Mouse (Mus musculus): Measurements from ENCODE around the gene Zfp334.

The Zfp334 gene

DNA sequence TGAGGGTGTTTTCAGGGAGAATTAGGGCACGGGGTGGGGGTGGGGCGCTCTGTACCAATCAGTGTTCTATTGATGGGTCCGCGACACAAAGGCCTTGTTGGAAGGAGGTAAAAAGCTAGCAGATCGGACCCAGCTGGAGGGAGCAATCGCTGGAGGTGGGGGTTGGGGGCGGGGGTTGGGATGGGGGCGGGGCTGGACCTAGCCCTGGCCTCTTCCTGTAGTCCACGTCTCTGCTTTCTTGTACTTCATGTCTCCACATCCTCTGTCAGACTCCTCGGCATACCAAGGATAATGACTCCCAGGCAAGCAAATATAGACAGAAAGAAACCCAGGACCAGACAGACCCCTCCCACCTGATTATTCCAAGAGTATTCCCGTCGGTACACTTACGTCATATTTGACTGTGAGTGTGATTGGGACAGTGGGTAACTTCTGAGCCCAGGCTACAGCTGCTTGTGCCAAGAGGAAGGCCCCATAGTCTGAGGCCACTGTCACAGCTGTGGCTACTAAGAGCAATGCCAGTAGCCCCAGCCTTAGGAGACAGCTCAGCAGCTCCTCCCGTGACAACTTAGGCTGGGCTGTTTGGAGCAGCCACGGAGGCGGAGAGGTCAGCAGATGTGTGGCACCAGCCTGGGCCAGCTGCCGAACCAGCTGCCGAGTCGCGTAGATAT is 8.9 kb upstream of the Zfp334 start:
- Histone ChIP-seq H3K36me3 (ENCODE audit: control insufficient read depth, insufficient read depth, low read length, poor library complexity, severe bottlenecking) (no peaks in the 10 kb centered on the region), H3K27me3 (ENCODE audit: control insufficient read depth, insufficient read depth, low read length, poor library complexity, severe bottlenecking) (no peaks in the 10 kb centered on the region)
- DNase-seq (ENCODE audit: low read depth, low spot score) = no peak

DNA sequence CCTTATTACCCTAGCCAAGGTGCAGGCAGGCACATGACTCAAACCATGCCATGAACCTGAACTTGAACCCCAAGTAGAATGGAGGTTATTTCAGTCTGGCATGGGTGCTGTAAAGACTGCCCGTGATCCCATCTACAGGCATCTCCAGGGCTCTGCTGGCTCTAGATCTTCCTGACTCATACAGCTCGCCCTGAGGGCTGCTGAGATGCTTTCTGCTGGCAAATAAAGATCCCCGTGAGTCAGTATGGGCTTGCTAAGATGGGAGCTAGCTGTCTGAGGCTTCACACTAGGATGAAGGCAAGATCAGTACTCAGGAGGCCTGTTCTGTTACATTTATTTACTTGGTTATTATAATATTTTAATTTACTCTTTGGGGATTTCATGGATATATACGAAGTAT is 4.1 kb upstream of the Zfp334 start:
- H3K36me3 ChIP-seq (ENCODE audit: control insufficient read depth, insufficient read depth, low read length, poor library complexity, severe bottlenecking) = no peaks in the 10 kb centered on the region
- no peak for DNase-seq (ENCODE audit: low read depth, low spot score)
- no peaks in the 10 kb centered on the region for H3K27me3 ChIP-seq (ENCODE audit: control insufficient read depth, insufficient read depth, low read length, poor library complexity, severe bottlenecking)

DNA sequence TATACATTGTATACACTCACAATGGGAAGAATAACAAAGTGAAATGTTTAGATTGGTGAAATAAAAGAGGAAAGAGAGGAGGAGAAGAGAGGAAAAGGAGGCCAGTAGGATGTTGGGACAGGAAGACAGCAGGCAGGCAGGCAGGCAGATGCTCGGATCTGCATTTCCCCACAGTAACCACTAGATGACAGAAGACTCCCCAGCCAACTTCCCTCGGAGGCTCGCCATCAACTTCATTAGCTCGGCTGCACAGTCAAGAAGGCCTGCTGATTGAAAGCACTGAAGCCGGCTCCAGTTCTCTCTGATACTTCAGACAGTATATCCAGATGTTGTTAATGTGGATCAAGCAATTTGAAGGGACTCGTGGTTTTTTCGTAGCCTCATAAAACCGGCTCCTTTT is 3.5 kb upstream of the Zfp334 start:
- H3K36me3 ChIP-seq (ENCODE audit: control insufficient read depth, insufficient read depth, low read length, poor library complexity, severe bottlenecking) = no peaks in the 10 kb centered on the region
- peak; percentile 22 for DNase-seq (ENCODE audit: low read depth, low spot score)
- no peaks in the 10 kb centered on the region for H3K27me3 ChIP-seq (ENCODE audit: control insufficient read depth, insufficient read depth, low read length, poor library complexity, severe bottlenecking)

DNA sequence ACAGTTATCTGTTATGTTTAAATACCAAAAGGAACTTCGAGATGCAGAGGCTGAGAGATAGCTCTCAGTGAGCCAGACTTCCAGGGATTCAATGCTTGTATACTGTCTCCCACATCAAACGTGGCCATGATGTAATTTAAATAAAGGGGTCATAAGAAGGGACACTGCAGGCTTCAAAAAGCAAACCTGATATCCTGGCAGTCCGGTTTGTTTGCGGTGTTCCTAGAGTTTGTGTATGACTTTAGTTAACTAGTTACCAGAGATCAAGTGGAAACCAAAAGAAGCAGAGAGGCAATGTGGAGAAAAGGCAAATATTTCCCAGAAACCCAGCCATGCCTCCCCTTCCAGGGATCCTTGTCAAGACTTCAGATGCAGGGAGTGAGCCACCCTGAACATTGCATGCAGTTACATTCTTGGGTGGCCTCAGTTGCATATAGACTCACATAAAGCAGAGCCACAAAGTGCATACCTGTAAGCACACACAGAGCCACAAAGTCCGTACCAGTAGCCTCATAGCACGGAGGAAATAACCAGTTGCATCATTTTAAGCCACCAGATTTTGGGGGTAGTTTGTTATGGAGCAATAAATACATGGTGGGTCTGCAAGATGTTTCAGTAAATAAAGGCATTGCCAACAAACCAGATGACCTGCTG is 1.4 kb upstream of the Zfp334 start:
- no peaks in the 10 kb centered on the region for H3K36me3 ChIP-seq (ENCODE audit: control insufficient read depth, insufficient read depth, low read length, poor library complexity, severe bottlenecking)
- no peak for DNase-seq (ENCODE audit: low read depth, low spot score)
- H3K27me3 ChIP-seq (ENCODE audit: control insufficient read depth, insufficient read depth, low read length, poor library complexity, severe bottlenecking) = no peaks in the 10 kb centered on the region

DNA sequence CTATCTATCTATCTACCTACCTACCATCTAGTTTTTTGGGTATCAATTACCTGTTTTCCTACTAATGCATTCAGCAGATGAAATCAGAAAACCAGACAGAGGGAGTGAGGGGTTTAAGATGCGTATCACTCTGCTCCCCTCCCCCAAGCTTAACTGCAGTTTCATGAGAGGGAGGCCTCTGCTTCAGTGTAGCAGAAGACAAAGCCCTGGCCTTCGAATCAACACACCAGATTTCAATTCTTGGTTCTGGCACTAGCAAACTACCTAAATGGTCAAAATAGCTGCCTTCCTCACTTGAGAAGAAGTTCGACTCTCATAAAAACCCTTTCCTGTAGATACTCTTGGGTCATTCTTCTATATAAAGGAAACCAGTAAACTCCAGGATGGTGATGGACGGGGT is 689 bp downstream of the Zfp334 start:
- DNase-seq (ENCODE audit: low read depth, low spot score) = no peak
- no peaks in the 10 kb centered on the region for H3K36me3 ChIP-seq (ENCODE audit: control insufficient read depth, insufficient read depth, low read length, poor library complexity, severe bottlenecking)

DNA sequence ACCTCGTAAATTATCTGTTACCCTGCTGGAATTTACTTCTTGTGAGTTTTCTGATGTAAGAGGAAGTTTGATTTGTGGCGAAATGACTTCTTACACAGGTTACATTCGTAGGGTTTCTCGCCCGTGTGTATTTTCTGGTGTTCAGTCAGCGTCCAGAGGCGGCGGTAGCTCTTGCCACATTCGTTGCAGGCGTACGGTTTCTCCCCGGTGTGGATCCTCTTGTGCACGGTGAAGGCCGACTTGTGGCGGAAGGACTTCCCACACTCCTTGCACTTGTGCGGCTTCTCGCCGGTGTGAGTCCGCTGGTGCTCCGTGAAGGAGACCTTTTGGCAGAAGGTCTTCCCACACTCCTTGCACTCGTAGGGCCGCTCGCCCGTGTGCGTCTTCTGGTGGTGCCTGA is 8.0 kb downstream of the Zfp334 start:
- no peaks in the 10 kb centered on the region for H3K27me3 ChIP-seq (ENCODE audit: control insufficient read depth, insufficient read depth, low read length, poor library complexity, severe bottlenecking)
- no peak for DNase-seq (ENCODE audit: low read depth, low spot score)
- H3K36me3 ChIP-seq (ENCODE audit: control insufficient read depth, insufficient read depth, low read length, poor library complexity, severe bottlenecking) = no peaks in the 10 kb centered on the region

More for the DNA sequence above, 689 bp downstream of the Zfp334 start:
- no peaks in the 10 kb centered on the region for H3K27me3 ChIP-seq (ENCODE audit: control insufficient read depth, insufficient read depth, low read length, poor library complexity, severe bottlenecking)

DNA sequence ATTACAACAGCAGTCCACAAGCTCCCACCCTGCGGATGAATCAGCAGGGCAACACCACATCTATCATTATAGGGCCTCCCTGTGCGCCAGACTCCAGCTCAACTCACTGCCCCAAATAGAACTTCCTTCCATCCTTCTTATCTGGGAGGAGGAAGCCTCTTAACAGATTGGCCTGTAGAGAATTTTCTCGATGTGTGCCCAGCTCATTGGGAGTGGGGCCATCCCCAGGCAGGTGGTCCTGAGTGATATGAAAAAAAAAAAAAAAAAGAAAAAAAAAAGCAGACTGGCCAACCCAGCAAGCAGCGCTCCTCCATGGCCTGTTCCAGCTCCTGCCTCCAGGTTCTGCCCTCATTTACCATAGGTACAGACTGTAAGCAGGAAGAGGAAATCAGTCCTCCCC is 12.1 kb downstream of the Zfp334 start:
- no peaks in the 10 kb centered on the region for H3K27me3 ChIP-seq (ENCODE audit: control insufficient read depth, insufficient read depth, low read length, poor library complexity, severe bottlenecking)
- DNase-seq (ENCODE audit: low read depth, low spot score) = no peak

DNA sequence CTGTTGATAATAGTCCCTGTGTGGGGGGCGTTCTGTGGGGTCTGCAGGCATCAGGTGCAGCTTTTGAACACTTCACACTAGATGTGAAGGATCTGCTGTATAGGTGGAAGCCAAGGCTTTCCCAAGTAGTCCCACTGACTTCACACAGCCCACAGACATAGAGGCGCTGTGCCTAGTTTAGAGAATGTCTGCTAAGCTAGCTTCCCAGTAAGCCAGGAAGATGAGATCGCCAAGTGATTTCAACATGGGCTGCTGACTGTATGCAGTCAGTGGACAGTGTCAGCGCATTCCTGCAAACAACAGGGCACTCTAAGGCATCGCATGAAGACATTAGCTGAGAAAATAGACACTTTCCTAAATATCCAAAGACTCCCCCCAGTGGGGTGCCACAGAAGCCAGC is 12.6 kb downstream of the Zfp334 start:
- no peak for DNase-seq (ENCODE audit: low read depth, low spot score)
- no peaks in the 10 kb centered on the region for H3K27me3 ChIP-seq (ENCODE audit: control insufficient read depth, insufficient read depth, low read length, poor library complexity, severe bottlenecking)
- no peaks in the 10 kb centered on the region for H3K36me3 ChIP-seq (ENCODE audit: control insufficient read depth, insufficient read depth, low read length, poor library complexity, severe bottlenecking)

More for the DNA sequence above, 12.1 kb downstream of the Zfp334 start:
- H3K36me3 ChIP-seq (ENCODE audit: control insufficient read depth, insufficient read depth, low read length, poor library complexity, severe bottlenecking) = no peaks in the 10 kb centered on the region

DNA sequence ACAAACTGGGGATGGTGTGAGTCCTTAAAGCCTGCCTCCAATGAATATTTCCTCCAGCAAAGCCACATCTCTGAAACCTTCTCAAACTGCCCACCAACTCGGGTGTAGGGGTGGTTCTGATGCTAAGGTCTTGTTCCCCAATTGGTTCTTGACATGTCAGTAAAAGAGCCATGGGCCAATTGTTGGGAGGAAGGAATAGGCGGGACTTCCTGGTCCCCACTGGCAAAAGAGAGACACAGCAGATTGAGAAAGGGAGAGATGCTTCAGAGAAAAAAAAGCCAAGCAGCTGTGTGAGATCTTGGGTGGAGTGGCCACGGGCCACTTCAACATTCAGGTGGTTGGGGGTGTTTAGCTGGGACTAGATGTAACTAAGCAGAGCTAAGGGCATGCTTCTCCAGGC is 17.0 kb downstream of the Zfp334 start:
- no peak for DNase-seq (ENCODE audit: low read depth, low spot score)
- Histone ChIP-seq H3K27me3 (ENCODE audit: control insufficient read depth, insufficient read depth, low read length, poor library complexity, severe bottlenecking) (no peaks in the 10 kb centered on the region), H3K36me3 (ENCODE audit: control insufficient read depth, insufficient read depth, low read length, poor library complexity, severe bottlenecking) (no peaks in the 10 kb centered on the region)

DNA sequence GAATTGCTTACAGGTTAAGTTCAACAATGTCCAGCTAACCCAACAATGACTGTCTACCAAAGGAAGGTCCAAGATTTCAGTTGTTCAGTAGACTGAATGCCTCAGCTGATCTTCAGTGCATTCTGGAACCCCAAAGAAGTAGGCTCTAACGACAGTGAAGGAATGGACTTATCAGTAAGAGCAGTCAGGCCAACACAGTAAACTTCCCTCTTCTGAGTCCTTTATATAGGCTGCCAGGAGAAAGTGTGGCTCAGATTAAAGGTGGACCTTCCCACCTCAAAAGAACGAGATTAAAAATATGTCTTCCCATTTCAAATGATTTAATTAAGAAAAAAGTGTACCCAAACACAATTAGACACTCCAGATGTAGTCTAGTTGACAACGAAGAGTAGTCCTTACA is 17.7 kb downstream of the Zfp334 start:
- H3K36me3 ChIP-seq (ENCODE audit: control insufficient read depth, insufficient read depth, low read length, poor library complexity, severe bottlenecking) = no peaks in the 10 kb centered on the region
- DNase-seq (ENCODE audit: low read depth, low spot score) = no peak
- H3K27me3 ChIP-seq (ENCODE audit: control insufficient read depth, insufficient read depth, low read length, poor library complexity, severe bottlenecking) = no peaks in the 10 kb centered on the region

DNA sequence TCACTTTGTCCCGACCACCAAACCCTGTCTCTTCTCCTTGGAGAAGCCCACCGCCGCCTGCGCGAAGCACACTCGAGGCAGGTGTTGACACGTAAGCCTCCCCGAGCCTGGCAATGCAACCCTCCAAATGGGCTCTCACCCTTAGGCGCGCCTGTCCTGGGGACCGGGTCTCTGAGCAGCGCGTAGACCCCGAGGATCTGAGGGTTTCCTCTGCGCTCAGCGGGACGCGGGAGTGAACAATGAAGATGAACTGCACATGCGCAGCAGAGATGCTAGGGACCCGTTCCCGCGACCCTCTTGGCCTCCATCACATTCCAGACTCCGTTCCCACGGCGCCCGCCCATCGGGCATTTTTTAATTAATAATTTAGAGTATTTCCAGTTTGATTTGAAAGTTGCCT is 19.6 kb downstream of the Zfp334 start, which contains the start of gene Zfp663:
Gene Zfp663, minus strand, starts transcription at position 234 of the 400 bp plus-strand sequence.
- Histone ChIP-seq H3K27me3 (ENCODE audit: control insufficient read depth, insufficient read depth, low read length, poor library complexity, severe bottlenecking) (no peaks in the 10 kb centered on the region), H3K36me3 (ENCODE audit: control insufficient read depth, insufficient read depth, low read length, poor library complexity, severe bottlenecking) (no peaks in the 10 kb centered on the region)
- DNase-seq (ENCODE audit: low read depth, low spot score) = no peak

DNA sequence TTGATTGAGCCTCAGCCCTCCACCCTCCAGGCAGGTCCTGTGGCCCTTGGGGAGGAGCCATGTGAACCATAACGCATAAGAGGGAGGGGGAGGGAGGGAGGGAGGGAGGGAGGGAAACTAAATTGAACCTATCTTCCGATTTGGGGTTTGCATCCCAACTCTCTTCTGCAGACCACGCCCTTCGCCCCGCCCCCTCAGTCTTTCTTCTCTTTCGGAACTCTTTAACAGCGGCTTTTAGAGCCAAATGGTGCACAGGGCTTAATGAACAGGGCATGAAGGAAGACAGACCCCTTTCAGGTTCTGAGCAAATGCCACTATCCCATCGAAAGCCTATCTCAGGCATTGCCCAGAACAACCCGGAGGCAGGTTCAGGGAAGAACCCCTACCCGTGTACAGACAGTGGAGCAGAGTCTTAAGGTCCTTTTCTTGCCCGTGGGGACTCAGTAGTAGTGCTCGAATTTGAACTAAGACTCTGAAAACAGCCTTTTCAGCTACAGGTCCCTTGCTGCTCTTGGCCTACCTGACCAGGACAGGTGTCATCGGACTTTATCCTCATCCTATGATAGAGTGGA is 20.1 kb downstream of the Zfp334 start:
- H3K36me3 ChIP-seq (ENCODE audit: control insufficient read depth, insufficient read depth, low read length, poor library complexity, severe bottlenecking) = no peaks in the 10 kb centered on the region

DNA sequence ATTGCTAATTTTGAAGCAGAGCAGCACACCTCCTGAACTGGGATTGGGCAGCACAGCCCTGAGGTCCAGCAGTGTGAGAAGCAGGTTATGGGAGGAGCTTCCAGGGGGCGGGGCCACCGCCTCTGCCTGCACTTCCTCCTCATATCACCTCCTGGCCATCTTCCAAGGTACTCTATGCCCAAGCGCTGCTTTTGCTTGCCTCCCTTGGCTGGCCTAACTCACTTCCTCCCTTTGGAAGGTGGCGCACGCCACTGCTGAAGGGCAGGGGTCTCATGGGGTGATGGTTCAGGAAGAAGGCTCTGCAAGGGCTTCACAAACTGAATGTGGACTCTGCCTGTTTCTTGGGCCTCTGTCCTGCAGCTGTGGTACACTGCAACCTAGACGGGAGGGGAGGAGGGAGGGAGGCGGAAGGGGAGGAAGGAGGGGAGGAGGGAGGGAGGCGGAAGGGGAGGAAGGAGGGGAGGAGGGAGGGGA is 21.0 kb downstream of the Zfp334 start:
- peak; percentile 21 for DNase-seq (ENCODE audit: low read depth, low spot score)
- Histone ChIP-seq H3K27me3 (ENCODE audit: control insufficient read depth, insufficient read depth, low read length, poor library complexity, severe bottlenecking) (no peaks in the 10 kb centered on the region), H3K36me3 (ENCODE audit: control insufficient read depth, insufficient read depth, low read length, poor library complexity, severe bottlenecking) (no peaks in the 10 kb centered on the region)

More for the DNA sequence above, 20.1 kb downstream of the Zfp334 start:
- DNase-seq (ENCODE audit: low read depth, low spot score) = no peak
- no peaks in the 10 kb centered on the region for H3K27me3 ChIP-seq (ENCODE audit: control insufficient read depth, insufficient read depth, low read length, poor library complexity, severe bottlenecking)

DNA sequence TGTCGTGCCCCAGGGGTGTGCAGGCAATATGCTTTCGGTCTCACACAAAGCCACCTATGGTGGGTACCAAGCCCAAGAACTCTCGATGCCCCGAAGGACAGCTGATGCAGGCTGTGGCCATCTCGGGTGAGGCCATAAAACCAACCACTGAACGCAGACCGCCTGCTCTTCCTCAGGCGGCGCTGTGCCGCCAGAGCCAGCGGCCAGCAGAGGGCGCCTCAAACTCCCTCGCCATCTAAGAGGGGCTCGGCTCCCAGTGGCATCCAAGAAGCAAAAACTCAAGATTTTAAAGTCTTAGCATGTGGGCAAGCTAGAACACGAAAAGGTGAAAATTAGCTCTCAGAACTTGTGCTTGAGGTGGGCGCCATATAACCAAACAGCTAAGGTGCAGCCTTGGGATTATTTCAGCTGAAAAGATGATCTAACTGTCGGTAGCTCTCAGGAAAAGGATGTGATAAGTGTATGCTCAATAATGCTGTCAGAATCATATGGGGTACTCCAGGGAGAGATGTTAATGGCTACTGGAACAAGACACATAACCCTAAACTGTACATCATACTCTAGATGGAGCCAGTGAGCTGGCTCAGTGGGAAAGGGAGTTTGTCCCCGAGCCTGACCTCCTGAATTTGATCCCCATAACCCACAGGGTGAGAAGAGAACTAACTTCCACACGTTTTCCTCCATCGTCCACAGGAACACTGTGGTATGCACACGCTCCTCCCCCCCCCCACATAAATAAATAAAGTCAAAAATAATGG is 23.5 kb downstream of the Zfp334 start:
- Histone ChIP-seq H3K36me3 (ENCODE audit: control insufficient read depth, insufficient read depth, low read length, poor library complexity, severe bottlenecking) (no peaks in the 10 kb centered on the region), H3K27me3 (ENCODE audit: control insufficient read depth, insufficient read depth, low read length, poor library complexity, severe bottlenecking) (no peaks in the 10 kb centered on the region)
- DNase-seq (ENCODE audit: low read depth, low spot score) = peak; percentile 59

DNA sequence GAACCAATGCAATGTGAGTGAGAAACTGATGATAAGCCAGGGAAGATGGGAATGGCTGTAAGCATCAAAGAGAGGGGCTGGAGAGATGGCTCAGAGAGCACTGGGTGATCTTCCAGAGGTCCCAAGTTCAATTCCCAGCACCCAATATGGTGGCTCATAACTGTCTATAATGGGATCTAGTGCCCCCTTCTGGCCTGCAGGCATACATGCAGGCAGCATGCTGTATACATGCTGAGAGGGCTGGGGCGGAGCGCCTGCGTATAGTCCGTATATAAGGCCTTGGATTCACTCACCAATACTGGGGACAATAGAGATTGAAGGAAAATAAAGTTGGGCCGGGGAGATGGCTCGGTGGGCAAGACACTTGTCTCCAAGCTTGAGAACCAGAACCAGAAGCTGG is 24.8 kb downstream of the Zfp334 start:
- DNase-seq (ENCODE audit: low read depth, low spot score) = no peak
- Histone ChIP-seq H3K27me3 (ENCODE audit: control insufficient read depth, insufficient read depth, low read length, poor library complexity, severe bottlenecking) (no peaks in the 10 kb centered on the region), H3K36me3 (ENCODE audit: control insufficient read depth, insufficient read depth, low read length, poor library complexity, severe bottlenecking) (no peaks in the 10 kb centered on the region)

All from splenic B cell, adult 2 months (primary cell).